Mouse (Mus musculus) monocyte, adult 5-6 weeks (primary cell): ENCODE measurements at regions not wholly inside any gene's neighbourhood (a gene's known extent, or its start where the extent isn't known, plus 50 kb on each side); places are given as distances from the start of the nearest gene placed in this dataset.

Experiments
- ATAC-seq: fragments of 153-309, 156-312 bp; replicated peaks from 2 replicates; pipeline ENCODE4 v1.8.0; 2017; ENCODE audit warnings: mild to moderate bottlenecking; ENCODE audit not compliant: low TSS enrichment, insufficient number of reproducible peaks, severe bottlenecking, poor library complexity, low FRiP score

DNA sequence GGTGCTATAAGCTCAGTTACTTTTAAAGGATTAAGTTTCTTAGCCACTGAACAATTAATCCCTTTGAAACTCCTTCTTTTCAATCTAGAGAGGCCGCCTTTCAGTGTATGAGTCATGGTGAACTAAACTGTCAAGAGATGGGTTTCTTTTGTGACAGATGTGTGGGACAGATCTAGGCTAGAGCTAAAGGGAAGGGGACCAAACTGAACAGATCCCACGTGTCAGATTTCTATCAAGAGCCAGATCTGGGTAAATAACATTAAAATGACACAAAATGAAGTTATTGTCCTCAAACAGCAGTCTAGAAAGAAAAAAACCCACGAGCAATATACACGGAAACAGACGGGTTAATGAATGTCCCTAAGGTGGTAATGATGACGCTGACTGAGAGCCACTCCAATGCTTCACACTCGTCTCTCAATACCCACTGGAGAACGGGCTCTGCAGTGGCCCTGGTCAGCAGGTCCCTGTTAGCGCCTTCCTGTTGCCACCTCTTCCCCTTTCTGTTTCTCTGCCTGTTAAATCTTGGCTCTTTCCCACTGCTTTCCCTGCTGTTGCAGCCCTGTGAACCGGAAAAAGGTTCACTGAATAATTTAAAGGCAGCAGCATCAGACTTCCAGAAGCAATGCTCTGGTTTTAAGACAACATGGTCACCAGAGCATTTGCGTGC is 52.7 kb upstream of the Rab3gap2 start:
- ATAC-seq: no peak

DNA sequence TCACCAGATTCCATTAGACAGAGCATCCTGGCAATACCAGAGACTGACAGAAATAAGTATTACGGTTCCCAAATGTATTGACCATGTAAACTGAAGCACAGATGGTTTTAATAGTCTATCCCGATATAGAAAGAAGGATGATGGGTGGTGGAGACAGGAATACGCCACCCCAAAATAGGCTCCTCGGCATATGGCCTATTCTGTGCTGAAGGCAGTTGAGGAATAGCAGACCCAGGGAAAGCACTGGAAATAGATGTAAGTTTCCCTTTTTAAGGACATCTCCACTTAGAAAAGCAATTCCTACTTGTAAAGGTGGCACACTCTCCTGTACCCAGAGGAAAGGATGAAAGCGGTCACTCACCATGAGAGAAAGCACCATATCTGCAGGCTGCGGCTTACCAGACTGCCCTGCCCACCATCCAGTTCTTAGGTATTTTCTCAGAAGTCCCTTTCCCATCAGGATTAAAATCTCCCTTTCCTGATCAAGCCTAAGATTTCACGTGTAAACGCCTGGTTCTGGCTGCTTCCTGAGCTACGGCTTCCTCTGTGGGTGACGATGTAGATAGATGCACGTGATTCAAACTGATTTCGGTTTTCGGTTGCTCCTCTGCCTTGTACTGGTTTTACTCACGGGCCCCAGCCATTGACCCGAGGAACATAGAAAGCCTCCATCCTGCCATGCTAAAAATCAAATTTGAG is 53.3 kb upstream of the Rab3gap2 start:
- ATAC-seq: no peak

DNA sequence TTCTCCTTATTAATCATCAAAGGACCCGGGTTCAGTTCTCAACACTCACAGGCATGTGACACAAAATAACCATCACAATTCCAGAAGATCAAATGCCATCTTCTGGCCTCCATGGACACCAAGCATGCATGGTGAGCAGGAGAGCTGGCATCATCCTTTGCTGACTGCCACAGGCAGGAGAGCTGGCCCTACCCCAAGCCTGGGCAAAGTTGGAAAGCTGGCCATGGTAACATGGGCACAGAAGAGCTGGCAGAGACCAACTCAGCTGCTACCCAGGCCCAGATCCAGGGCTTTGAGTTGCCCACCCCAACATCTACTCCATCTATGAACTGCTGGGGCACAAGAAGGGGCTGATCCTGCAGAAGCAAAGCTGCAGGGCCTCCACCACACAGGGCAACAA is 59.1 kb upstream of the Rab3gap2 start:
- no peak for ATAC-seq

DNA sequence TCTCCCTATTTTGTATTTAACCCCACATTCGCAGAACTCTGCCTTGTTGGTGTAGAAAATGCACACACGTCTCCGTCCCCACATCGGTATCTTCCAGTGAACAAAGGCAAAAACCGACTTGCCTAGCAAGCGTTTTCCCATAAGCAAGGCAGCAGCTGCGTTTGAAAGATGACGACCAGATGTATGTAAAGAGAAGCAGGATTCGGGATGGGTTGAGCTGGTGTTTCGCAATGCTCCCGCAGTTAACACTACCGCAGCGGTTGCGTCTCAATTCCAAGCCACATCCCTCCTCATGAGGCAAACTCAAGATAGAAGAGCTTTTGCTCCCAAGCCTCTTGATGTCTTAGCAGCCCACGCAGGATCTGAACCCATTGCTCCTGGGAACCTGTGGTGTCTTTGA is 59.9 kb upstream of the Rab3gap2 start:
- ATAC-seq: no peak

DNA sequence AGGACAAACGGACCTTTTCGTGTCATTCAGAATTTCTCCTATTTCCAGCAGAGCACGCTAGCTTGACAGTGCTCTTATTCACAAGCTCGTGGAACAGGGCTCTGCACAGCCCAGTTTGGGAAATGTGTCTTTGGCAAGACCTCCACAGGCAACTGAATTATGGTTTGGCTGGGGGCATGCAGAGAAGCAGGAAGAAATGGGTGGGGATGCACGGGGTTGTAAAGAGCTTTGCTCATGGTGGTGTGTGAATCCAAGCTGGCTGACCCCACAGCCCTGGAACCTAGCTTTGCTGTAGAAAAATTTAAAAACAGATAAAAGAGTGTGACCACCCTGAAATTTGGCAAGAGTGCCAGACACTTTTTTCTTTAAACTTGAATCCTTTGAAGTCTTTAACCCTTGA is 63.6 kb upstream of the Rab3gap2 start:
- no peak for ATAC-seq

DNA sequence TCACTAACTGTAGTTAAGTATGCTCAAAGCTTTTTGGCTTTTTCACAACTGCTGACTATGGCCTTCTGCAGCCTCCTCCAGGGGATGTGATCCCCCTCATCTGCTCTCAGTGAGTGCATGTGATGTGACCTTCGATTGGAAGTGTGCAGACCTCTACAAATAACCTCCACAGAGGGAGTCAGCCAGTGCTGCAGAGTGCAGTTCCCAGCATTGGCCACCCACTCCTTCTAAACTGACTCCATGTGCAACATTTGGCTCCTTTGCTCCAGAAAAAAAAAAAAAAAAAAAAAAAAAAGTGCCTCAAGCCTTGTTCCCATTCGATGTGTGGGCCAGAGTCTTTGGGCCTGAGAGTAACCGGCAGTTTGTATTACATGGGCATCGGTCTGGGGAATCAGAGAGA is 75.7 kb upstream of the Rab3gap2 start:
- no peak for ATAC-seq

DNA sequence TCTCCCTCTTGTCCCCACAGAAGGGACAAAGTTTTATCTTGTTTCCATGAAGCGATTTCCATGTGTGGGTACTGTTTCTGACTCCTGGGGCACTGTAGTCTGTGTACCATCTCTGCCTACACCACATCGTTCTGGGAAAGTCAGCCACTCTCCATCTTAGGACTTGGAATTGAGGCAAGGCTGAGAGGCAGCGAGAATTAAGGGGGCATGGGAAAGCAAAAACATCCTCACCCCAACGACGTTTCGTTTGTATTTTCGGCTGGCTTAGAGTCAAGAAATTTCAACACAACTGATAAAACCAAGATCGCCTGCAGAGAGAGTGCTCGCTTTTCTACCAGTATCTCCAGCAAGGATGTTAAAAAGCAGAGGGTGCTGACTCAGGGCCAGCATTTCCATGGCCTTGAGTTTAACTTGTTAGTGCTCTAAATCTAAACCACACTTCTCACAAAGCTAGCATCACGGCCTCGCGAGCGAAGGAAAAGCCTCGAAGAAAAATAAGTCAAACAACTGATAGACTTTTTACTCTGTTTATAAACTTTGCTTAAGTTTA is 78.1 kb upstream of the Rab3gap2 start:
- no peak for ATAC-seq

DNA sequence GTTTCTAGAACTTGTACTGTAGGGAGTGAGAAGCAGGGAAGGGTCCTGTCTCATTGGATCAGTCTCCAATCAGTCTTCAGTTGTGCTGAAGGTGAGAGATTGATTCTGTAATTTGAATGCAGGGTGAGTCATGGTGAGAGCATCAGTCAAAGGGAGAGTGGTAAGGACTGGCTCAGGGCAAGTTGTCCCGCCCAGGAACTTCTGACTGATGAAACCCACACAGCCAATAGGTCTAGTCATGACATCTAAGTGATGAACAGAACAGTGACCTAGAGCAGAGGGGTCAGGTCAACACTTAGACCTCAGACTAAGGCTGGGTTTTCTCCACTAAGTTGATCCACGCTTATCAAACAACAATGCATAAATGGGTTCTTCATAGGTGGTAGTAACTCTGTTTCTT is 82.4 kb upstream of the Rab3gap2 start:
- ATAC-seq: peak; percentile 71

DNA sequence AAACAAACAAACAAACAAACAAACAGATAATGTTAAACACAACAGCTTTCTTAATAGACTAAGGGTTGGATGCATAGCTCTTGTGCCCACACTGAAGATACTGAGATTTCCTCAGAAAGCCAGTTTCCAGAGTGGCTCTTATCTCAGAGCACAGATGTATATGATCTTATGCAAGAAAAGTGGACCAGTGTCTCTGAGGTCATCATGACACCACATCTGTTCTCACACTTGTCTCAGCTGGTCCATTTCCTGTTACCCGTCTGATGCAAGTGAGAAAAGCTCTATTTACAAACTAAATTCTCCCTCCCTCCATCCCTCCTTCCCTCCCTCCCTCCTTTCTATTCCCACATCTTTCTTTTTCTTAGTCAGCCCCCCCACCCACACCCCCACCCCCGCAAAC is 83.5 kb upstream of the Rab3gap2 start:
- ATAC-seq: peak; percentile 42; the same call in 1 of the 2 replicates

DNA sequence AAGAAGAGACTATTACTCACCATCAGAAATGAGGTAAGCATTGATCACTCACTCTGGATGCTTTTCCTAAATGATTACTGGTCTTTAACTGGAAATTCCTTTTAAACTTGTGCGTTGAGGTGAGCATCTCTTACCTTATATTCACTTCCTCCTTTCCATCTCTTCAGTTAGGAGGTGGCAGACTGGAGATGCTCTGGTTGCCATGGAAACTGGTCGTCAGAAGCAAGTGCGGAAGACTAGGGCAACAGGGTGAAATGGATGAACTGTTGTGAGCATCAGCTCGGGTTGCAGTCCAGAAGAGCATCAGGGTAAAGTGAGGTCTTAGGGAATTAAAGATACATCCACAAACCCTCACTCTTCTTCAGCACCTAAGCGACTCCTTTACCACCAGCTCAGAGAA is 86.2 kb upstream of the Rab3gap2 start:
- no peak for ATAC-seq

DNA sequence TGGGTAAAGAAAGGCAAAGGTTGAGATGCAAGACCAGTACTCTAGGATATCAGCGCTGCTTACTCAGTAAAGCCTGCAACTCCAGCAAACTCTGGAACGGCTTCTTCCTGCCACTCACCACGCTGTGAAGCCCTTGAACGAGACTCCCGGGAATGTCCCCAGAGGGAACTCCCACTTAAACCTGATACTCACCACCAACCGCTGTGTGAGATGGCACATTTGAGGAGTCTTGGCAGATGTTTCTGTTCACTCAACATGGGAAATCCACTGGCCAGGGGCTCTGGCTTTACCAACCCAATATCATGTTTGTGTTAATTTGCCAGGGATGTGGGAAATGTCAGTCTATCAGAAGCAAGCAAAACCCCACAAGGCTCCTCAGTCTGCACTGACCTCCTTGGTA is 90.2 kb upstream of the Rab3gap2 start:
- no peak for ATAC-seq

DNA sequence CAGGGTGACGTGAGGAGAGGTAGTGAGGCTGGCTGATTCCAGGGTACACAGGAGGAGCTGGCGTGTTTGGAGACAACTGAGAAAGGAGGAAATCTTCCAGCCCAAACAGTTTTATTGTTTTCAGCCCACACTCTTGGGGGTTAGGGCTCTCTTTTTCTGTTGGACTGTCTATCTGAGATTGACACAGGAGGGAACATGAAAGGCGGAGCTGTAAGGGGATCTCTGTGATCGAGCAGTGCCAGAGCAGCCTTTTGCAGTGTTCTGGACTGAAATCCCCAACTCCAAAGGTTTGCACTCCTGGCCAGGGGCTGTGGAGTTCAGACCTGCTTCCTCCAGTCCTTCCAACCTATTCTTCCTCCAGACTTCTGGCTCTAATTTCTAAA is 91.9 kb upstream of the Rab3gap2 start:
- ATAC-seq: no peak

DNA sequence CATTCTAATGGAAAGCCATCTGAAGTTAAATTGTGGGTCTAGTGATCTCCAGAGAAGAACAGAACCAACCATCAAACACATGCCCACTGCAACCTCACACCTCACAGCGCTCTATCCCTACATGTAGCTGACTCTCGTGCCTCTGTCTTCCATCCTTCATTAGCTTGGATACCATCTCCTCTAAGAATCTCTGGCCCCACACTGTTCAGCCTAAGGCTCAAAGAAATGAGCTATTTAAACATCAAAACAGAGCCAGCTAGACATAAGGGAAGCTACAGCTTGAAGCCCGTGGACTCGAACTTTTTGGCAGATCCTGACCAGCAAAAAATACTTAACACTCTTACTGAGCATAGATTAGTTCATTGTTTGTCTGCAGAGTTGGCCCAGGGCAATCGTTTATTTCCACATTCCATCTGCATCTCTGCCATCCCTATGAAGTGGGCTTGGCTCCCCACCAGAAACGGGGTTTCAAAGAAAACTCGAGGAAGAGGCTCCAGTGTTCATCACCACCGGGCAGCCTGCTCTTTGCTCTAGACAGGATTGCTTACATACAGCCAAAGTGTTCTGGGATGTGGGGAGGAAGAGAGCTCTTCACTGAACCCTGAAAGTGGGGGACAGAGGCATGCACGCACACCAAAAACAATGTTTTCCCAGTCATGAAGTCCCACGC is 92.4 kb upstream of the Rab3gap2 start:
- ATAC-seq: no peak

DNA sequence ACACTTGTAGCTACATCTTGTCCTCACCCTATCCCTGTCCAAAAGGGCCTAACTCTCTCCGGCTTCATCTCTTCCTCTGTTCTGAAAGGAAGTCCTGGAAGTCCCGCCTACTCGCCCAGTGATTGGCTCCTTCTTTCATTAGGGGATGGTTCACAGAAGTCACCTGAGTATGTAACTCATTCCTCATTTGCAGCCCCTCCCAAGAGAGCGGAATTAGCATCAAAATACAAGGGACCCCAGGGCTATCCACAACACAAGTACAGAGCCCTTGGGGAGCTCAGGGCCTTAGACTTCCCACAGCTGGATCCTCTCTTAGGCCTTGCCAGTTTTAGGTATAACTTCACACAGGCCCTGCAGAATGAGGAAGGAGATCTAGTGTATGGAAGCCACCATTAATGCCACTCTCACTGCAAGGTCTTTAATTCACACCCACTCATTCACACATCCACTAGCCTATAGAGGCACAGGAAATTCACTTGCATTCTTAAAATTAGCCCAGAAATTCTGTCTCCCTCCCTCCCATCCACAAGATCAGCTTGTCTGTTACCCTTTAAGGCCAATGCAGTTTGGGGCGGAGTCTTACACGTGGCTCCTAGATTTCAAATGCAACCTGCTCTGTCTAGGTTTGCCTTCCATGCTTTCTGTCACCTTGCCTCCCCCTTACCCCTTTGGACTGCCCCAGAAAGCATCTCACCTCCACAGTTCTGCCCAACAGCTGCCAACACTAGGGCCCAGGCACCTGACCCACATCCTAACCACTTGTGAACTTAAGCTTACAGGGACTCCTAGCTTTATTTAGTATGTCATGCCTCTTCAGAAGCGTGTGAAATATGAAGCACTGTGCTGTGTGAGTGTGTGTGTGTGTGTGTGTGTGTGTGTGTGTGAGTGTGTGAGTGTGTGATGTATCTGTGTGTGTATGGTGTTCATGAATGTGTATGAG is 98.7 kb upstream of the Rab3gap2 start:
- ATAC-seq: peak; percentile 87

DNA sequence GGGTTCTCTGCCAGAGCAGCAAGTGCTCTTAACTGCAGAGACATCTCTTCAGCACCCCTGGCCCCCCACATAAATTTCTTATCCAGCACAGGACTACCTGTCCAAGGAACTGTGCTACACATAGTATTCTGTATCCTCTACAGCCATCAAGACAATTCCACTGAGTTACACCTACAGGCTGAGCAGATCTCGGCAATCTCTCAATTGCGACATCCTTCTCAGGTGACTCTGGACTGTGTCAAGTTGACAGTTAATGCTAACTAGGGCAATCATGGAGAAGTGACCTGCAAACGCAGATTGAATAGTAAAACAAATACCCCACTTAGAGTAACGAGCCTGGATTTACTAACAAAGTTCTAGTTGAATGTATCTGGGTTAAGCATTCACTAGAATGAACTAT is 100.1 kb upstream of the Rab3gap2 start:
- no peak for ATAC-seq

DNA sequence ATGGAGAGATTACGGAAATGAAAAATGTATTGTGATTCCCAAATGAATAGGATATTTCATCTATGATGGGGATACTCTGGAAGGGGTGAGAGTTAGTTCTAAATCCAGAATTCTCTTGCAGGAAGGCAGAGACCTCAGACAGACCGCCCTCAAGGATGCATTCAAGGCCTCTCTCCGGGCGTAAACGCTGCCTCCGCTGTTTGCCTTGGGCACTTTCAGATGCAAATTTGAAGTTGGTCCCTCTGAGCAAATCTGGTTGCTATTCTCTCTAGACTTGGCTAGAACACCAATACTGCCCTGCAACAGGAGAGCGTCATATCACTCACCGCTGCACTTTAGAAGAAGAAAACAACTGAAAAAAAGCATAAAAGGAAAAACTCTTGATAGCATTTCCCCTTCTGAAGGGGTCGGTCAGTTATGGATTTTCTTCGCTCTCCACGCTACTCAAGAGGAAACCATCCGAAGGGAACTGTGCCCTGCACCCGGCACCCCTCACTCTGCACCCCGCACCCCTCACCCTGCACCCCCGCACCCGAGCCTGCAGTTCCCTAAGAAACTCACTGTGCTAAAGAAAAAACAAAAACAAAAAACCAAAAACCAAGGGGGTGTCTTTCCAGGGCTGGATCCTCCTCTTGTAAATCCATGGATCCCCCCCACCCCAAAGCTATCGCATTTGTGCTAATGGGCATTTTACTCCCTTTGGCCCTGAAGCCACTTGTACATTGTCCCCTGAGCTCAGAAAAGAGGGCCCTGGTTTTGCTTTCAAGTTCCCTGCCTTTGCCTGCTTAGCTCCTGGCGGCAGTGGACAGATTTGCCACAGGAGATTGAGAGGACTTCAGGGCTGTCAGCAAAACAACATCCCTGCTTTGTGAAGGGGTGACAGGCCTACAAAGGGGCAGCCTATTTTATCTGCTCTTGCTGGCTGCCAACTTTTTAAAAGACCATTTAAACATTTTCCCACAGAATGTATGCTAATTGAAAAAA is 99.9 kb upstream of the Mark1 start:
- ATAC-seq: no peak

DNA sequence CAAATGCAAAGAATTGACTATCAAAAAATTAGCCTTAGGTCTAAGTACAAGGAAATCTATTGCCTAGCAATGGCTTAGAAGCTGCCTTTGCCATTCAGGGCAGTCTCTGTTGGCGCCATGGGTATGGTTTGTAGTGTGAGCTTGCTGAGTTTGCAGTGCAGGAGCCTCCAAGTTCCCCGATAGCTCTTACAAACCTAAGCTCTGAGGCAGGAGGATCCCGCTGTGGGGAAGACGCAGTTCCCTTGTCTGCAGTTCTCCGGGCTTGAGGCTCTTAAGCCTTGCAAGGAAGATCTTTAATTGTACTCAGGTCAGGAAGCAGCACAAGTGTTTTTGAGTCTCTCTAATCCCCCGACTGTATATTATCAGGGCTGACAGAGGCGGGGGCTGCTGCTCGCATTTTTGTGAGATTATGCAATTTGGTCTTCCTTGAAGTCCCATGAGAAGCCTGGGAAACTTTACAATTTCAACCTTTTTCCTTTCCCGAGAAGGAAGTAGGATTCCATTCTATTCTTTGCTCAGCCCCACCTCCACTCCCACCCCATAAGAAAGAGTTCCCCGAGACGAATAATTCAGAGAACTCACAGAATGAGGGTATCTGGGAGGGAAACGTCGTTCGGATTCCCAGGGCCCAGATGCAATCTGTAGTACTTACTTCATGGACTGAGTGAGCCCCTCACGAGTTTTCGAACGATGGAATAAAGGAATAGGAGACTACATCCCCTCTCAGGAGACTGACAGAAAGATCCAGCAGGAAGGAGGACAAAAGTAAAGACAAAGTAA is 99.0 kb upstream of the Mark1 start:
- ATAC-seq: no peak
